Mouse (Mus musculus) liver, embryonic 16.5 days (tissue): Measurements from ENCODE around the gene Nfic. TPM values are rescaled to one million over a fixed set of nuclear protein-coding genes. Genes with fewer than 3 reads are reported as not detected.

Source experiments
- ATAC-seq: fragments of 200-750 bp; cut with Nextera tagmentation; 2 replicates; pipeline ENCODE4 v1.8.0; 2017; ENCODE audit warnings: low read depth, mild to moderate bottlenecking, moderate number of reproducible peaks, moderate library complexity
- H3K27ac ChIP-seq: fragments of 300-500 bp; sonication (generic); 2 replicates; pipeline ENCODE4 v1.5.1; 2014; ENCODE audit warnings: mild to moderate bottlenecking, low read length
- H3K27me3 ChIP-seq: fragments of 300-500 bp; sonication (generic); 2 replicates; pipeline ENCODE4 v1.6.1; 2014; ENCODE audit warnings: low read depth, low read length, mixed read lengths; ENCODE audit not compliant: control insufficient read depth, insufficient read depth
- H3K36me3 ChIP-seq: fragments of 300-500 bp; sonication (generic); 2 replicates; pipeline ENCODE4 v1.6.1; 2014; ENCODE audit warnings: mild to moderate bottlenecking; ENCODE audit not compliant: control insufficient read depth, insufficient read depth
- H3K4me1 ChIP-seq: fragments of 300-500 bp; sonication (generic); 2 replicates; pipeline ENCODE4 v1.6.1; 2014; ENCODE audit warnings: low read depth, low read length, mixed read lengths; ENCODE audit not compliant: control insufficient read depth
- H3K4me2 ChIP-seq: fragments of 300-500 bp; sonication (generic); 2 replicates; pipeline ENCODE4 v1.6.1; 2014; ENCODE audit warnings: low read depth, low read length, mixed read lengths
- H3K4me3 ChIP-seq: fragments of 300-500 bp; sonication (generic); 2 replicates; pipeline ENCODE4 v1.5.1; 2014; ENCODE audit warnings: low read depth, mild to moderate bottlenecking, low read length
- H3K9ac ChIP-seq: fragments of 300-500 bp; sonication (generic); 2 replicates; pipeline ENCODE4 v1.6.1; 2014; ENCODE audit warnings: low read depth, low read length
- H3K9me3 ChIP-seq: fragments of 300-500 bp; sonication (generic); replicated peaks from 2 replicates; pipeline ENCODE4 v1.6.1; 2016; ENCODE audit warnings: low read length; ENCODE audit not compliant: control insufficient read depth
- WGBS: fragments of 180-500 bp; shearing (Covaris S2); extraction: QIAGEN DNeasy Blood & Tissue Kit; methylation state at CpG from one replicate; pipeline ENCODE4 v1.1.7; 2014; ENCODE audit not compliant: insufficient replicate concordance; 5-methylcytosine and 5-hydroxymethylcytosine counted together
- polyA plus RNA-seq: library from polyadenylated mRNA; unstranded; fragments of >200 nt; fragmentation: Nextera tagmentation; extraction: Ambion mirVana; gene quantifications from 2 replicates; pipeline ENCODE4 v1.2.1, GENCODE M21; 2015

Gene Nfic
- polyA plus RNA-seq, 1 experiment from 2014 or later: 12.0 TPM

DNA sequence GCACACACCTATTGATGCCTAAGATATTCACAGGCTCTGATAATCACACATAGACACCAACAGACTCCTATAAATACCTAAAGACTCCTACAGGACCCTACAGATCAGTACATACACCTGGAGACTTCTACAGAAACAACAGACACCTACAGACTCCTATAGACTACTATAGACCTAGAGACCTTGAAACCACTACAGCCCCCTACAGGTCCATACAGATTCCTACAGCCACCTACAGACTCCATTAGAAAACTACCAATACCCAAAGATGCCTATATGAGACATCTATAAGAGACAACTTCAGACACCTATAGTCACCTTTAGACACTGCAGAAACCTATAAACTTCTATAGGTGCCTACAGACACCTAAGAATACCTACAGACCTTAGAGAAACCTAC lies 14.4 kb downstream of the Nfic start:
- Histone ChIP-seq H3K27ac (no peak overlapping the region), H3K4me2 (no peak overlapping the region), H3K27me3 (no peaks in the 10 kb centered on the region), H3K36me3 (no peaks in the 10 kb centered on the region), H3K4me3 (no peak overlapping the region), H3K4me1 (no peaks in the 10 kb centered on the region), H3K9ac (no peak overlapping the region), H3K9me3 (no peaks in the 10 kb centered on the region)
- ATAC-seq: no peak

DNA sequence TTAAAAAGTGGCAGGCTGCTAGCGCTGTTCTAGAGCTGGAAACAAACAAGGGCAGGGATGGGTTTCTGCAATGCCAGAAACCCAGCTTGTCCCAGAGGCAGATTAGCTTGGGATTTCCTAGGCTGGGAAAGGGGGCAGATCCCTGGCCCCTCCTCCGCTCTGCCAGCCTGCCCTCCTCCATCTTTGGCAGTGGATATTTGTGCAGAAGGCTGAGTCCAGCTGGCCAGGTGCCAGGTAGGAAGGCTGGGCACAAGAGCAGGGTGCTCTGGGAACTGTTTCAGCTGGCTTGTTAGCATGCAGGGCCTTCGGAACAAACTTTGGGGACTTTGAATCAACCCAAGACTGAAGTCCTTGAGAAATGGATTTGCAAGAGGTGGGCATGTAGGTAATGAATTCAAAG lies 20.0 kb downstream of the Nfic start:
- no peak overlapping the region for H3K27ac ChIP-seq
- WGBS: 69% methylated on average over 3 of the region's 3 CpGs
- H3K9ac ChIP-seq: no peak overlapping the region

DNA sequence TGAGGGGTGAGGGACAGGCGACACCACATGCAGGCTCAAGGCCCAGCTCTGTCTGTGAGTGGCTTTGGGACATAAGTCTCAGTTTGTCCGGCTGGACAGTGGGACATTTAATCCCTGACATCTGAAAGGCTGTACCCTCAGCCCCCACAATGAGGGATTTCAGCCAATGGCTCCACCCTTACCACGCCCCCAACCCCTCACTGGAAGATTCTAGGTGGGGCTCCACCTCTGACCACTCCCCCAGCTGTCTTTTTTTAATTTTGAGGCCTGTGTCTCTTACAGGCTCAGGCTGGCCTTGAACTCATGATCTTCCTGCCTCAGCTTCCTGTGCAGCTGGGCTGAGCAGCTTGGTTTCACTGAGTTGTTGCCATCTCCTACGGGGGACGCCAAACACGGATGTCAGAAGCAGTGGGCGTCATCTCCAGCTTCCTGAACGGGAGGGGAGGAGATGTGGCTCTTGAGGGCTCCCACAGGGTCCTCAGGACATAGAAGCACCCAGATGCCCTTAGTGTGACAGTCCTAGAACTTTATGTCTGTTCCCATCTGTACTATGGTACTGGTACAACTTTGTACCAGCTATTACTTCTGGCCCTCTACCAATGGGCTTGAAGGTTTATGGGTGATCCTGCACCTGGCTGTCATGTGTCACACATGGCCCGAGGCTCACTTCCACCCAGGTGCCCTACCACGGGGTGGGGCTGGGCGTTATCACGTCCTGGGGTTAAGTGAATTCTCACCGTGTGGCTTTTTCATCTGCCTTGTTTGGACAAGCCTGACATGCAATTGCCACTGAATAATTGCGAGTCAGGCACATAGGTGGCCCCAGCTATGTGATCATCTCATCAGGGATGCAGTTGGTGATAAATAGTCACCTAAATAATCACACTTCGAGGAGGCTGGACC lies 20.8 kb downstream of the Nfic start:
- Histone ChIP-seq H3K9me3 (no peaks in the 10 kb centered on the region), H3K4me3 (no peak overlapping the region)
- no peak for ATAC-seq

More for the DNA sequence above, 20.0 kb downstream of the Nfic start:
- no peaks in the 10 kb centered on the region for H3K9me3 ChIP-seq
- no peak overlapping the region for H3K4me2 ChIP-seq
- ATAC-seq: no peak
- peaks cover 21% of the 10 kb centered on the region for H3K4me1 ChIP-seq
- H3K27me3 ChIP-seq: peaks cover 18% of the 10 kb centered on the region
- H3K36me3 ChIP-seq: no peaks in the 10 kb centered on the region
- no peak overlapping the region for H3K4me3 ChIP-seq

DNA sequence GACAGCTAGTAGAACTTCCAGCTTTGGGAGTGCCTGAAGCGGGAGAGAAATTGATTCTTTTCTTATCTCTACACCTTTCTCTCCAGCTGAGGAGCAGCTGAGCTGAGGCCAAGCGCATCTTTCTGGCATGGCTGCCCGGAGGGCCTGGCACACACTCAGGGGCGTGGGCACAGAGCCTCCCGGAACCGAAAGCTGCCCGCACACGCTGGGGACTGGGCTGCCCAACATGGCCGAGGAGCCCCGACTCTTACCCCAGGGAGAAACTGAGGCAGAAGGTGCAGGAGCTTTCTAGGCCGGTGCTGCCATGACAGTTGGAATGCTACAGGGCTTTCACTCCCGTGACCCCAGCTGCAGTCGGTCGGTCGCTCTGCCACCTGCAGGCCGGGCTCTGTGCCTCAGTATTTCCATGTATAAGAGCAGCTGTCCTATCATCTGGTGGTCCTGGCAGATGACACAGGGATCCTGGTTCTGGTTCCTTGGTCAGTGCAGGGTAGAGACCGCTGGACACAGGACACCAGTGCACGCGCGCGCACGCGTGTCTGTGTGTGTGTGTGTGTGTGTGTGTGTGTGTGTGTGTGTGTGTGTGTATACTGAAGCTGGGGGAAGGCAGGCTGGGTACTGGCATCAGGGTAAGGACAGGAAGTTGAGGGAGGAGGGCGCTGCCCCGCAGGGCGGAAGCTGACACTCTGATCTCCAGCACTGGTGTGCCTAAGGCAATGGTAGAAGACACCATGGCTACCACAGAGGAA lies 21.7 kb downstream of the Nfic start:
- Histone ChIP-seq H3K4me1 (peaks cover 30% of the 10 kb centered on the region), H3K36me3 (no peaks in the 10 kb centered on the region), H3K4me2 (no peak overlapping the region), H3K9ac (no peak overlapping the region), H3K4me3 (no peak overlapping the region), H3K27me3 (peaks cover 31% of the 10 kb centered on the region), H3K9me3 (no peaks in the 10 kb centered on the region), H3K27ac (no peak overlapping the region)
- ATAC-seq: no peak
- 65% methylated on average over 26 of the region's 26 CpGs for WGBS

More for the DNA sequence above, 20.8 kb downstream of the Nfic start:
- H3K9ac ChIP-seq: no peak overlapping the region
- H3K4me1 ChIP-seq: peaks cover 25% of the 10 kb centered on the region
- WGBS: 38% methylated on average over 15 of the region's 15 CpGs
- H3K4me2 ChIP-seq: no peak overlapping the region
- H3K36me3 ChIP-seq: no peaks in the 10 kb centered on the region
- peaks cover 24% of the 10 kb centered on the region for H3K27me3 ChIP-seq
- H3K27ac ChIP-seq: no peak overlapping the region

DNA sequence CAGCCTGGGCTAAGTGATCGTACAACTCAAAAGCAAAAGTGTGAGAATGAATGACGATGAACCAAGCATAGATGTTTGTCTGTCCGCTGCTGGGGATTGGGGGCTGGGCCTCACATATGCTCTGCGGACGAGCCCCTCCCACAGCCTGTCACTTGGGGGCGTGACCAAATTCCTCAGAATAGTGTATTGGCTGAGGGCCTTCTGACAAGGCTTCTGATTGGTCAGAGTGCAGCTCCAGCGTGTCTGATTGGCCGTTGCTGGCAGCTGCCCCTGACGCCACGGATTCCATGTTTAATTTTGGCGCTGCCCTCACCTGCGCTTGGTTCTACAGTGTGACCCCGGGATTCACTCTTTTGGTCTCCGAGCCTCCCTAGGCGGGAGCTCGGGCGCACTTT lies 22.6 kb downstream of the Nfic start:
- peak; percentile 76 for ATAC-seq
- peak overlapping the region; percentile 47 for H3K4me2 ChIP-seq
- no peak overlapping the region for H3K9ac ChIP-seq
- H3K4me1 ChIP-seq: peaks cover 30% of the 10 kb centered on the region
- H3K27me3 ChIP-seq: peaks cover 39% of the 10 kb centered on the region
- no peak overlapping the region for H3K27ac ChIP-seq
- 3% methylated on average over 17 of the region's 17 CpGs for WGBS
- no peaks in the 10 kb centered on the region for H3K36me3 ChIP-seq
- no peaks in the 10 kb centered on the region for H3K9me3 ChIP-seq
- peak overlapping the region; percentile 9; the same call in 1 of the 2 replicates for H3K4me3 ChIP-seq

DNA sequence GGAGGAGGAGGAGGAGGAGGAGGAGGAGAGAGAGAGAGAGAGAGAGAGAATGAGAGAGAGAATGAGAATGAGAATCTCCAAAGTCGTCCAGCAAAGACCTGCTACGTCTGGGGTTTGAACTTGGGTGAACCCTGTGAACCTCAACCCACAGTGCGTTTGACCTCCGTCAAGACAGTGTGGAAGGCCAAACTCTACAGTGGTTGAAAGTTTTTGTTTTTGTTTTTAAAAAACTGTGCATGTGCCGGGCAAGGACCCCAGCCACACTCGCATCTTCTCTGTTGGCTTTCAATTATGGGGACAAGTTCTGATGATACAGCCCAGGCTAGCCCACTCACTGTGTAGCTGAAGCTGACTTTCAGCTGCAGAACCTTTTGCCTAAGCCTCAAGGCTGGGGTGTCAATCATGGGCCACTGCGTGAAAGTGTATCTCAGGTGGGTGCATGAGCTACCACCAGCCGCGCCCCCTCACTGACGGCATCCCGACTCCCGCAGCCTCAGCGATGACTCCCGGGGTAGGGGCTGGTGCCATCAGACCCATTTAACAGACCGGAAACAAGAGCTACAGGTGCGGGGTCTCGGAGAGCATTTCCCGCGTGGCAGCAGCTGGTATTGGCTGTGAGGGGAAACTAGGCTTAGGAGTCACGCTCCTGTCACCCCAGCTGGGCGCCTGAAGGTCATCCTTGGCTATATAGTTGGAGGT lies 23.1 kb downstream of the Nfic start:
- Histone ChIP-seq H3K27ac (no peak overlapping the region), H3K4me1 (peaks cover 31% of the 10 kb centered on the region), H3K36me3 (no peaks in the 10 kb centered on the region), H3K4me3 (no peak overlapping the region), H3K9me3 (no peaks in the 10 kb centered on the region), H3K4me2 (peak overlapping the region; percentile 43), H3K9ac (no peak overlapping the region), H3K27me3 (peaks cover 45% of the 10 kb centered on the region)
- WGBS: 60% methylated on average over 21 of the region's 21 CpGs
- no peak for ATAC-seq

DNA sequence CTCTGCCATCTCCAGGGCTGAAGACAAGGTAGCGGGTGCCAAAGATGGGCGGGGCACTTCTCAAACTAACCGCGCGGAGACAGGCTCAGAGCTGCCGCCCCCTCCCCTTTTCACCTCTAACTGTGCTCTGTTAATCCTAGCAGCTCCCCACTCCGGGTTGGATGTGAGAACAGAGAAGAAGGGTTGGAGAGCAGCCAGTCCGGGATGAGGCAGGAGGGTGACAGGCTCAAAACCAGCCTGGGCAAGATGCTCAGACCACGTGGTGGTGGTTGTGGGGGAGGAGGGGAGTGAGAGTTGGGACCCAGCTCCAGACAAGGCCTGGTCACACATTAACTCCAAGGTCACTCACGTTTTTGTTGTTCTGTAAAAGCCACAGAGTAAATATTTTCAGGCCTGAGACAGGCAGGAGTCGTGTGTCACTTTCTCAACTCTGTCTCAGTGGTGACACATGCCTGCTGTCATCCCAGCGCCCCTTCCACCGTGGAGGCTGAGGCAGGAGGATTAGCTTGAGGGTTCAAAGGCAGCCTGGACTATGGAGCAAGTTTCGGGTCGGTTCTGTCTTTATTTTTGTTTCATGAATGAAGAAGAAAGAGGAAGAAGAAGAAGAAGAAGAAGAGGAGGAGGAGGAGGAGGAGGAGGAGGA lies 23.8 kb downstream of the Nfic start:
- Histone ChIP-seq H3K27ac (no peak overlapping the region), H3K4me1 (peaks cover 33% of the 10 kb centered on the region)
- WGBS: 10% methylated on average over 15 of the region's 15 CpGs

DNA sequence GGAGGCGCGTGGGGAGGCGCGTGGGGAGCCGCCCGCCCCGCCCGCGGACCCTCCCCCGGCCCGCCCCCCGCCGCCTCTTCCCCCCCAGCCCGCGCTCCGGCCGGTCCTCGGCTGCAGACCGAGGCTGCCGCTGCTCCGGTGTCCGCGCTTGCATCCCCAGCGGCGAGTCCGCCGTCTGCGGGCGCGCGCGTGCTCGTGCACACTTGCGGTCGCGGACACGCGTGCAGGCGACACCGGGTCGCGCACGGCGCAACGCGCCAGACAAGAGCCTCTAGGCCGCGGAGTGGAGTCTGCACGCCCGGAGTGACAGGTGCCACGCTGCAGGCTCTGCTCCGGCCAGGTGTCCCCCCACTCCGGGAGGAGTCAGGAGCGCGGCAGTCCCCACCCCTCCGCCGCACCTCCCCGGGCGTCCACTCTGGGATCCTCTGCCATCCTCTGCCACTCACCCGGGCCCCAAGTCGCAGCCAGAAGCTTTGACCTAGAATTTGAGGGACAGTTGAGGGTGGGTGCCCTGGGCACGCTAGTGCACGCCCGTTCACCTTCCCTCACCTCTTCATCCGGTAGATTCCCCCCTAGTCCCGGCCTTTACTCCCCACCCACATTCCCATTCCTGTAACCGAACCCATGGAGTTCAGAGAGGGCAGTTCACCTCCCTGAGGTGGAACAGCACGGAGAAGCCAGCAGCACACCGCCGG lies 24.5 kb downstream of the Nfic start:
- 2% methylated on average over 45 of the region's 70 CpGs for WGBS

More for the DNA sequence above, 23.8 kb downstream of the Nfic start:
- H3K9ac ChIP-seq: no peak overlapping the region
- no peaks in the 10 kb centered on the region for H3K36me3 ChIP-seq
- H3K9me3 ChIP-seq: no peaks in the 10 kb centered on the region
- no peak overlapping the region for H3K4me3 ChIP-seq
- peak overlapping the region; percentile 93 for H3K4me2 ChIP-seq
- H3K27me3 ChIP-seq: peaks cover 51% of the 10 kb centered on the region
- ATAC-seq: no peak

More for the DNA sequence above, 24.5 kb downstream of the Nfic start:
- peaks cover 33% of the 10 kb centered on the region for H3K4me1 ChIP-seq
- peak overlapping the region; percentile 93 for H3K4me2 ChIP-seq
- H3K27me3 ChIP-seq: peaks cover 58% of the 10 kb centered on the region
- H3K9ac ChIP-seq: peak overlapping the region; percentile 76
- peak overlapping the region; percentile 70 for H3K4me3 ChIP-seq
- no peaks in the 10 kb centered on the region for H3K9me3 ChIP-seq
- H3K36me3 ChIP-seq: no peaks in the 10 kb centered on the region
- ATAC-seq: no peak
- H3K27ac ChIP-seq: peak overlapping the region; percentile 91; the same call in 1 of the 2 replicates
